Mouse (Mus musculus) brain, embryonic 18.5 days (tissue): ENCODE measurements around the gene Dll1.

ENCODE experiments used
- DNase-seq: peaks from one replicate; pipeline ENCODE4 v3.0.0-alpha.2; 2012; ENCODE audit warnings: low read depth, low spot score

The Dll1 gene

GRCm38 (mm10) chr17:15329740-15330318, 46.8 kb downstream of the Dll1 start:
- no peak for DNase-seq

GRCm38 (mm10) chr17:15327106-15327505, 49.6 kb downstream of the Dll1 start:
- DNase-seq, result no peak

GRCm38 (mm10) chr17:15325976-15326842, 50.5 kb downstream of the Dll1 start:
- DNase-seq, result no peak

GRCm38 (mm10) chr17:15323191-15323834, 53.4 kb downstream of the Dll1 start:
- no peak for DNase-seq
